Mouse (Mus musculus) left cerebral cortex, adult 2 months (tissue): ENCODE data around the gene Tbx5. TPM values are rescaled to one million over a fixed set of nuclear protein-coding genes. Genes with fewer than 3 reads are reported as not detected.
"Not testable (repeated sequence)": the region's sequence is repeated elsewhere in the genome, so short reads cannot be mapped to it uniquely, and the experiment has no call there.

Source experiments
- DNase-seq, 2 experiments: peaks; one replicate each; pipeline ENCODE4 v3.0.0; 2021 to 2022; ENCODE audit warnings: low spot score in 2 of 2, mixed read lengths in 1 of 2; ENCODE audit errors: extremely low spot score in 1 of 2
- H3K27ac ChIP-seq: fragments of 200-600 bp; 2 replicates; pipeline ENCODE4 v1.8.1; 2022
- H3K4me3 ChIP-seq: fragments of 200-600 bp; 2 replicates; pipeline ENCODE4 v1.8.1; 2022
- CTCF ChIP-seq: fragments of 200-600 bp; IDR thresholded peaks from 2 replicates; pipeline ENCODE4 v1.8.1; 2022; ENCODE audit warnings: antibody characterized with exemption, mild to moderate bottlenecking, moderate library complexity
- intact Hi-C: fragments of 180-260 bp; cut with DNase I; formaldehyde crosslinking; loops from one replicate; pipeline ENCODE4 v1.15.1; 2025
- total RNA-seq, 2 experiments: library from RNA; stranded (reverse); gene quantifications; 2 replicates each; pipeline ENCODE4 v1.2.3; 2021

Gene Tbx5
- total RNA-seq, 2 experiments from 2014 or later, result not detected

DNA sequence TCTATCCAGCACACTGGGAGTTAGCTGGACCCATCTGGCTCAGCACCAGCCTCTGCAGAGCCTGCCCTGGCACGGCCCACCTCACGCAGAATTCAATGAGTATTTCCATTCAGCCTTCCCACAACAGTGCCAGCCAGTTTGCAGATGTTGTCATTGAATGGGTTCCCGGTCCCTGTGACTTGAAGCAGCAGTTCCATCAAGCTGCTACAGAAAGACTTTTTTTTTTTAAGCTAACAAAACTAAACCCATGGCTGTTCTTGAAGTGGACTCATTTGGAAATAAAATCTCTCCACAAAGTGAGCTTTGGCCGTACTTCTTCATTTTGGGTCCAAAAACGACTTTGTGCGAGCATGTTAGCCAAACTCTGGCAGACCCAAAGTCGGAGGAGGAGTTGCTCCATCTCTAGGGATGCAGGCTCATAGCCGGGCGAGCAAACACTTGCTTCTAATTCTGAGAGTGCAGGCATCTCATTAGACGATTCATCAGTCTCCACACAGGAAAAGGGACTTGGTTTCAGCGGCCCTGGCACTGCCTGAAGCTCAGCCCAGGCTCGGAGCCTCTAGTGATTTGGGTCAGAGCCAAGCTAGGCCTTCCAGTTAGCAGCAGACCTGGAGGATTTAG lies 84.2 kb downstream of the Tbx5 start:
- H3K27ac ChIP-seq, result no peak overlapping the region; the same call in 1 of the 2 replicates
- DNase-seq, result peak; percentile 45 to 54
- intact Hi-C loops, result no loop called here
- no peak overlapping the region for H3K4me3 ChIP-seq
- TF ChIP-seq CTCF, result no peak

- H3K4me3 ChIP-seq, H3K27ac ChIP-seq, intact Hi-C loops, DNase-seq: not testable (repeated sequence)
These were observed 85.9 kb downstream of the Tbx5 start for GRCm38 (mm10) chr5:119918381-119918780.

DNA sequence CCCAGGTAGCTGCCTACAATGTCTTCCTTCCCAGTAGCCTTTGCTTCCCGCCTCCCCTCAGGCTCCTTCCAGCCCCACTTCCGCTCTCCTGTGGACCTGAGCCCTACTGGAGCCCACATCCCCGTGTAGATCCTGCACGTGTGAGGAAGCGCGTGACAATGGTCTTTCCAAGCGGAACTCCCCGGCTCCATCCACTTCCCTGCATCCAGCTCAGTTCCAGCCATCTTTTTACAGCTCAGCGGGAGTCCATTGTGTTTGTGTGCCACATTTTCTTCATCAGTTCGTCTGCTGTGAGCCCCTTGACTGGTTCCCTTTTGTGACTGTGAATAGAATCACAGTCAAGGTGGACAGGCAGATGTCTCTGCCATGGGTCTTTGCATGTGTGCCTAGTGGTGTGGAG lies 88.5 kb downstream of the Tbx5 start:
- DNase-seq, result no peak
- Histone ChIP-seq H3K27ac (no peak overlapping the region), H3K4me3 (no peak overlapping the region)
- TF ChIP-seq CTCF, result no peak
- intact Hi-C loops, result no loop called here

GRCm38 (mm10) chr5:119922229-119922628 lies 89.8 kb downstream of the Tbx5 start:
- no peak for TF ChIP-seq CTCF
- intact Hi-C loops, result no loop called here
- H3K27ac ChIP-seq, result no peak overlapping the region
- no peak overlapping the region for H3K4me3 ChIP-seq
- no peak for DNase-seq

Other genes with a start within 250 kb of the Tbx5 start
- 1 to 10 TPM; 3.1 to 5.5 TPM for gene Tbx3, start 162.0 kb upstream of the Tbx5 start, total RNA-seq